In genomic region chr14:48249909-48250308, GRCm38 (mm10) we compare ENCODE assay signal across 25 mouse cellular contexts.
"Had no signal": no experiment of that assay in that cellular context is flagged by ENCODE, and none has a peak within 500 bp of the region (broad histone marks: within the 10 kb centered on the region; RNA-seq: fewer than 3 reads in every experiment).

No protein-coding gene starts in this region.

- H3K9me3 ChIP-seq: hindbrain, embryonic 10.5 days; hindbrain, embryonic 12.5 days; kidney, embryonic 15.5 days; limb, embryonic 13.5 days; limb, embryonic 15.5 days; liver, embryonic 12.5 days had no signal

- H3K27me3 ChIP-seq: hindbrain, embryonic 12.5 days; kidney, embryonic 15.5 days; limb, embryonic 13.5 days; limb, embryonic 15.5 days; liver, embryonic 12.5 days had no signal

- H3K4me3 ChIP-seq: hindbrain, embryonic 10.5 days; hindbrain, embryonic 12.5 days; kidney, embryonic 15.5 days; limb, embryonic 13.5 days; limb, embryonic 15.5 days; liver, embryonic 12.5 days had no signal

- H3K27ac ChIP-seq: hindbrain, embryonic 10.5 days; hindbrain, embryonic 12.5 days; hindbrain, embryonic 14.5 days; kidney, embryonic 15.5 days; kidney, postnatal 0 days; limb, embryonic 13.5 days; limb, embryonic 15.5 days; liver, embryonic 12.5 days; liver, embryonic 14.5 days had no signal

- ATAC-seq: hindbrain, embryonic 16.5 days; intestine, embryonic 16.5 days; liver, embryonic 12.5 days had no signal

- H3K36me3 ChIP-seq: hindbrain, embryonic 12.5 days; liver, embryonic 12.5 days had no signal

- DNase-seq: gastrocnemius, postnatal 14 days; gastrocnemius, postnatal 36 days; heart, adult 18-20 months; heart, postnatal 10 days; heart, postnatal 4 days; kidney, adult 11 months; kidney, adult 2 months; kidney, adult 9 months; kidney, postnatal 14 days; kidney, postnatal 36 days; layer of hippocampus, adult 9-11 months; layer of hippocampus, postnatal 36 days; left cerebral cortex, postnatal 4 days had no signal

- H3K4me2 ChIP-seq: heart, embryonic 11.5 days; hindbrain, embryonic 12.5 days; hindbrain, embryonic 14.5 days; kidney, embryonic 15.5 days; limb, embryonic 13.5 days; limb, embryonic 15.5 days; liver, embryonic 12.5 days had no signal

- H3K9ac ChIP-seq: hindbrain, embryonic 12.5 days; hindbrain, embryonic 14.5 days; kidney, embryonic 15.5 days; limb, embryonic 13.5 days; limb, embryonic 15.5 days; liver, embryonic 12.5 days; liver, embryonic 14.5 days had no signal
